Mouse (Mus musculus) ES-E14 (cell line): Measurements from ENCODE around the gene Khdc3.

Source experiments
- CHD2 ChIP-seq: IDR thresholded peaks from 2 replicates; pipeline ENCODE4 v1.6.1; 2014; ENCODE audit warnings: mild to moderate bottlenecking, low read depth, low read length, inconsistent platforms
- HCFC1 ChIP-seq: IDR thresholded peaks from 2 replicates; pipeline ENCODE4 v1.6.1; 2012; ENCODE audit warnings: low read length, inconsistent platforms, borderline replicate concordance; ENCODE audit not compliant: insufficient read depth
- ZC3H11A ChIP-seq: IDR thresholded peaks from 2 replicates; pipeline ENCODE4 v1.6.1; 2012; ENCODE audit warnings: low read depth, mild to moderate bottlenecking, inconsistent platforms, low read length, borderline replicate concordance

DNA sequence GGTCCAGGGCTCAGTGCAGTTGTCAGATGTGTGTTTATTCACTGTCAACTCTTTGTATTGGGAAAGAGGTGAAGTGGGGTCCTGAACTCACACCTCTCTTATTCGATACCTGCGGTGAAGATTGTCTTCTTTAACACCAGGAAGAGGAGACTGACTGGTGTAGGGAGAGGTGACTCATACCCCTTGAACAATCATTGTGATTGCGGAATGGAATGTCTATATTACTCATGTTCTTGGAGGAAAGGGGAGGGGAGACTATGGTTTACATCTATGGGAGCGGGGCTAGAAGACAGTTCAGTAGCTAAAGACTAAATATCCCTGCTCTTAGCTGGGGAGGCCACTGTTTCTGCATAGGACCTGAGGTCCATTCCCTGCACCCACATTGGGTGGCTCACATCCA is 28.9 kb downstream of the Khdc3 start:
- TF ChIP-seq ZC3H11A = no peak
- TF ChIP-seq CHD2 = no peak
- TF ChIP-seq HCFC1 = no peak
